Mouse (Mus musculus) embryonic facial prominence, embryonic 14.5 days (tissue): ENCODE results near the gene Lhx9. TPM values are rescaled to one million over a fixed set of nuclear protein-coding genes. Genes with fewer than 3 reads are reported as not detected.

Source experiments
- ATAC-seq: fragments of 200-750 bp; cut with Nextera tagmentation; 2 replicates; pipeline ENCODE4 v1.8.0; 2017; ENCODE audit warnings: low read depth, moderate number of reproducible peaks, moderate TSS enrichment
- DNase-seq: peaks from one replicate; pipeline ENCODE4 v3.0.0-alpha.2; 2015; ENCODE audit warnings: low spot score
- H3K27ac ChIP-seq: fragments of 300-500 bp; sonication (generic); replicated peaks from 2 replicates; pipeline ENCODE4 v1.5.1; 2014; ENCODE audit warnings: low read depth, mild to moderate bottlenecking, low read length, moderate library complexity
- H3K27me3 ChIP-seq: fragments of 300-500 bp; sonication (generic); replicated peaks from 2 replicates; pipeline ENCODE4 v1.6.1; 2014; ENCODE audit warnings: low read length; ENCODE audit not compliant: control insufficient read depth, insufficient read depth
- H3K36me3 ChIP-seq: fragments of 300-500 bp; sonication (generic); 2 replicates; pipeline ENCODE4 v1.6.1; 2014; ENCODE audit warnings: low read length, mixed read lengths; ENCODE audit not compliant: control insufficient read depth, insufficient read depth
- H3K4me1 ChIP-seq: fragments of 300-500 bp; sonication (generic); 2 replicates; pipeline ENCODE4 v1.6.1; 2014; ENCODE audit warnings: antibody characterized with exemption, low read length; ENCODE audit not compliant: control insufficient read depth, insufficient read depth
- H3K4me2 ChIP-seq: fragments of 300-500 bp; sonication (generic); 2 replicates; pipeline ENCODE4 v1.6.1; 2014; ENCODE audit warnings: low read depth, mild to moderate bottlenecking, low read length, moderate library complexity, mixed read lengths
- H3K4me3 ChIP-seq: fragments of 300-500 bp; sonication (generic); 2 replicates; pipeline ENCODE4 v1.5.1; 2014; ENCODE audit warnings: low read depth, mild to moderate bottlenecking, low read length
- H3K9ac ChIP-seq: fragments of 300-500 bp; sonication (generic); 2 replicates; pipeline ENCODE4 v1.6.1; 2014; ENCODE audit warnings: low read depth, mild to moderate bottlenecking, low read length, moderate library complexity, mixed read lengths
- H3K9me3 ChIP-seq: fragments of 300-500 bp; sonication (generic); 2 replicates; pipeline ENCODE4 v1.6.1; 2016; ENCODE audit warnings: low read length; ENCODE audit not compliant: control insufficient read depth
- WGBS: fragments of 180-500 bp; shearing (Covaris S2); extraction: QIAGEN DNeasy Blood & Tissue Kit; methylation state at CpG from one replicate; pipeline ENCODE4 v1.1.7; 2014; 5-methylcytosine and 5-hydroxymethylcytosine counted together
- polyA plus RNA-seq: library from polyadenylated mRNA; unstranded; fragments of >200 nt; fragmentation: Nextera tagmentation; extraction: Ambion mirVana; gene quantifications from 2 replicates; pipeline ENCODE4 v1.2.1, GENCODE M21; 2014

The Lhx9 gene
- polyA plus RNA-seq, 1 experiment from 2014 or later: 0.28 TPM

DNA sequence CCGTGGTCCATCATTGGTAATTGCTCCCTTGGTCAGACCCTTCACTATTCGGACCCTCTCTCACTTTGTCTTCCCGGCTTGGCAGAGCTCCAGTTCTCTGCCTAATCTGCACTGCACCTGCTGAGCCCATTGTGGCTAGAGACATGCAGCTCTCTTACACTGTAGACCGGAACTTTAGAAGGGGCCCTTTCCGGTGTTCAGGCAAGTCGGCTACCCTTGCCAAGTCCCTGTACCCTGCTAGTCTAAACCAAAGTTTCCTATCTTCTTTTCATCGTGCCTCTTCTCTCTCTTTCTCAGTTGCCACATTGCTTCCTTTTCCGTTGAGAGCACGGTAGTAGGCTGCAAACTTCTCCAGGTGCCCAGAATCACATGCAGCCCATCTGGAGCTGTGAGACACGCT is 62.5 kb downstream of the Lhx9 start:
- H3K9me3 ChIP-seq: no peaks in the 10 kb centered on the region
- 71% methylated on average over 10 of the region's 10 CpGs for WGBS
- H3K4me1 ChIP-seq: peaks cover 4% of the 10 kb centered on the region; the same call in 1 of the 2 replicates
- no peaks in the 10 kb centered on the region for H3K27me3 ChIP-seq
- no peak overlapping the region for H3K9ac ChIP-seq
- no peak overlapping the region for H3K4me3 ChIP-seq
- H3K27ac ChIP-seq: no peak overlapping the region
- no peak overlapping the region for H3K4me2 ChIP-seq
- no peaks in the 10 kb centered on the region for H3K36me3 ChIP-seq
- ATAC-seq (no peak), DNase-seq (no peak)

DNA sequence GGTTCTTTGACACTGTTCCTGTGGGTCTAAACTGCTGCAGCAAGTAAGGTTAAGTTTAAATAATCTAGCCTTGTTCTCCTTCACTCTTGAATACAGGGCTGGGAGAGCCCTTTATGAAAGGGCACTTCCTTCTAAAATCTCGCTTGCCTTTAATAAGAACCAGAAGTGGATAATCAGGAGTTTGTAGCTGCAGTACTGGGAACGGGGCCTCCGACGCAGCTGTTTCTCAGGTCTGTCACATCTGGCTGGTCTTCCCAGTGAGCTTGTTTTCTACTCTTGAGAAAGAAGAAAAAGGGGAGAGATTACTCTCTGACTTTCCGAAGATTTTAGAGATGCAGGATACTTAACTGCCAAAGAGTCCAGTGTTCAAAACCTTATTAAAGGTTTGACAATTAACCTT is 64.4 kb downstream of the Lhx9 start:
- no peak overlapping the region for H3K4me2 ChIP-seq
- DNase-seq (peak; percentile 13), ATAC-seq (no peak)
- no peaks in the 10 kb centered on the region for H3K27me3 ChIP-seq
- WGBS: 38% methylated on average over 5 of the region's 5 CpGs
- H3K4me1 ChIP-seq: peaks cover 4% of the 10 kb centered on the region; the same call in 1 of the 2 replicates
- no peak overlapping the region for H3K27ac ChIP-seq
- H3K9ac ChIP-seq: no peak overlapping the region
- no peak overlapping the region for H3K4me3 ChIP-seq
- H3K9me3 ChIP-seq: no peaks in the 10 kb centered on the region
- H3K36me3 ChIP-seq: no peaks in the 10 kb centered on the region

Other genes with a start within 250 kb of the Lhx9 start
- gene Nek7, start 228.4 kb downstream of the Lhx9 start, polyA plus RNA-seq: 38.4 and 40.0 TPM in 2 replicates
- 34.7 and 36.6 TPM in 2 replicates for gene 2310009B15Rik, start 8.3 kb upstream of the Lhx9 start, polyA plus RNA-seq
- 8.6 and 10.4 TPM in 2 replicates for gene Dennd1b, start 114.9 kb upstream of the Lhx9 start, polyA plus RNA-seq